Mouse (Mus musculus) midbrain, embryonic 10.5 days (tissue): Measurements from ENCODE around the gene Socs7. TPM values are rescaled to one million over a fixed set of nuclear protein-coding genes. Genes with fewer than 3 reads are reported as not detected.

ENCODE experiments used
- DNase-seq: peaks from one replicate; pipeline ENCODE4 v3.0.0-alpha.2; 2017; ENCODE audit warnings: low spot score
- H3K27ac ChIP-seq: fragments of 300-500 bp; sonication (generic); replicated peaks from 2 replicates; pipeline ENCODE4 v1.5.1; 2016; ENCODE audit warnings: mild to moderate bottlenecking
- H3K27me3 ChIP-seq: fragments of 300-500 bp; sonication (generic); 2 replicates; pipeline ENCODE4 v1.6.1; 2016; ENCODE audit warnings: low read depth, mild to moderate bottlenecking; ENCODE audit not compliant: poor library complexity, severe bottlenecking
- H3K36me3 ChIP-seq: fragments of 300-500 bp; sonication (generic); 2 replicates; pipeline ENCODE4 v1.6.1; 2016; ENCODE audit warnings: mild to moderate bottlenecking, moderate library complexity
- H3K4me1 ChIP-seq: fragments of 300-500 bp; sonication (generic); 2 replicates; pipeline ENCODE4 v1.6.1; 2016
- H3K4me3 ChIP-seq: fragments of 300-500 bp; sonication (generic); 2 replicates; pipeline ENCODE4 v1.5.1; 2016; ENCODE audit warnings: mild to moderate bottlenecking, moderate library complexity
- H3K9me3 ChIP-seq: fragments of 300-500 bp; sonication (generic); replicated peaks from 2 replicates; pipeline ENCODE4 v1.6.1; 2016; ENCODE audit warnings: mild to moderate bottlenecking
- WGBS: fragments of 180-500 bp; shearing (Covaris S2); methylation state at CpG from one replicate; pipeline ENCODE4 v1.1.7; 2016; 5-methylcytosine and 5-hydroxymethylcytosine counted together
- polyA plus RNA-seq: library from polyadenylated mRNA; unstranded; fragments of >200 nt; fragmentation: Nextera tagmentation; extraction: Ambion mirVana; gene quantifications from 2 replicates; pipeline ENCODE4 v1.2.1, GENCODE M21; 2016

The Socs7 gene
- polyA plus RNA-seq, 1 experiment from 2014 or later = 3.6 TPM

DNA sequence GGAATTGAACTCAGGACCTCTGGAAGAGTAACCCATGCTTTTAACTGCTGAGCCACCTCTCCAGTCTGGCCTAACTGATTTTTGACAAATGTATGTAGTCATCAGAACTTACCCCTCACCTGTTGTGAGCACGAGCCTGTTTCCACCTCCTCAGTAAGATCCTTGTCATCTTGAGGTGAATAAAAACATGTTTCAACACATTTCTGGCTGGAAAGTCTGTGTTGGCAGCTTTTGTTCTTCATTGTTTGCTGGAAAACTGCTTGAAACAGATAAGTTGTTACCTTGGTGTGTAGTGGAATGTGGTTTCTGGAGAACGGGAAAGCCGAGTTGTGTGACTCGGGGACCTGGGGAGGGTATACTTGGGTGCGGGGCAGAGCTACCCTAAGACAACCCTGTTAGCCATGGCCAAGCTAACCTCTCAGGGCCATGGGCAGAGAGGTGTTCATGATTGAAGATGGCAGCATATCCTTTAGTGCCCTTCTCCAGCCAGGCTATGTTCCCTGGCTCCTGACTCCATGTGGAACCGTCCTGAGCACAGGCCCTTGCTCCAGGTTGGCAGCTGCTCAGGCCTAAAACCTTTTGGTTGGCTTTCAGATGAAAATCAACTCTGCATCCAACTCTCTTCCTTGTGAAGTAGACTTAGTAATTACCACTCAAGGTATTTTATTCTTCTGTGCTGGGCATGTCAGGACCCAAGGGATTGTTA, 10.0 kb downstream of the Socs7 start:
- no peak overlapping the region for H3K27ac ChIP-seq
- no peaks in the 10 kb centered on the region for H3K4me1 ChIP-seq

DNA sequence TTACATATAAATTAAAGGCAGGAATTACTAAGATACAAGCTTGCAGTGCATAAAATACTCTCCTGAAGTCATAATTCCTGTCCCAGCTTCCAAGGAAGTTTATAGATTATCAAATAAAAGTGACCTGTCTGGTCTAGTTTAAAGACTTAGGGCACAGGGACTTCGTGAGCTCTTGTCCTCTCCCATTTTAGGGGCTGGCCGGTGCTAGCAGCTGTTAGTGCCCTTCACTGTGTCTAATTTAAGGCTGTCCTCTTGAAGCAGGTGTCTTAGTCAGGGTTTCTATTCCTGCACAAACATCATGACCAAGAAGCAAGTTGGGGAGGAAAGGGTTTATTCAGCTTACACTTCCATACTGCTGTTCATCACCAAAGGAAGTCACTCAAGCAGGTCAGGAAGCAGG, 11.1 kb downstream of the Socs7 start:
- no peaks in the 10 kb centered on the region for H3K4me1 ChIP-seq
- no peak overlapping the region for H3K4me3 ChIP-seq
- 82% methylated on average over 2 of the region's 2 CpGs for WGBS
- H3K27me3 ChIP-seq = no peaks in the 10 kb centered on the region
- no peak overlapping the region for H3K27ac ChIP-seq
- H3K9me3 ChIP-seq = no peaks in the 10 kb centered on the region
- peaks cover 55% of the 10 kb centered on the region for H3K36me3 ChIP-seq
- DNase-seq = no peak

More for the DNA sequence above, 10.0 kb downstream of the Socs7 start:
- no peak for DNase-seq
- no peak overlapping the region for H3K4me3 ChIP-seq
- H3K9me3 ChIP-seq = no peaks in the 10 kb centered on the region
- 88% methylated on average over 6 of the region's 6 CpGs for WGBS
- H3K36me3 ChIP-seq = peaks cover 52% of the 10 kb centered on the region
- no peaks in the 10 kb centered on the region for H3K27me3 ChIP-seq

DNA sequence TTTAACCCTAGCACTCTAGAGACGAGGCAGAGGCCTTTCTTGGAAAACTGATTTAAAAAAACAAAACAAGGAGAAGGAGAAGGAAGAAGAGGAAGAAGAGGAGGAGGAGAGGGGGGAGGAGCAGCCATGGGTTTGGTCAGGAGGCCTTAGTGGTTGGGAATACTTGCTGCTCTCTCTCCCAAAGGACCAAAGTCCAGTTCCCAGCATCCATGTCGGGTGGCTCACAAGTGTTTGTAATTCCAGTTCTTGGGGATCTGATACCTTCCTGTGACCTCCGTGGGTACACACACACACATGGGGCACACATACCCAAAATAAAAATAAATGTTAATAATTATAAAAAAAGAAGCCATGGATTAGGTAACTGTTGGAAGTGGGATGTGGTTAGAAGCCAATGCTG, 17.7 kb downstream of the Socs7 start:
- 80% methylated on average over 3 of the region's 3 CpGs for WGBS
- H3K4me3 ChIP-seq = no peak overlapping the region
- H3K27ac ChIP-seq = no peak overlapping the region
- no peaks in the 10 kb centered on the region for H3K9me3 ChIP-seq
- no peaks in the 10 kb centered on the region for H3K4me1 ChIP-seq
- H3K36me3 ChIP-seq = peaks cover 86% of the 10 kb centered on the region
- no peak for DNase-seq
- H3K27me3 ChIP-seq = no peaks in the 10 kb centered on the region

DNA sequence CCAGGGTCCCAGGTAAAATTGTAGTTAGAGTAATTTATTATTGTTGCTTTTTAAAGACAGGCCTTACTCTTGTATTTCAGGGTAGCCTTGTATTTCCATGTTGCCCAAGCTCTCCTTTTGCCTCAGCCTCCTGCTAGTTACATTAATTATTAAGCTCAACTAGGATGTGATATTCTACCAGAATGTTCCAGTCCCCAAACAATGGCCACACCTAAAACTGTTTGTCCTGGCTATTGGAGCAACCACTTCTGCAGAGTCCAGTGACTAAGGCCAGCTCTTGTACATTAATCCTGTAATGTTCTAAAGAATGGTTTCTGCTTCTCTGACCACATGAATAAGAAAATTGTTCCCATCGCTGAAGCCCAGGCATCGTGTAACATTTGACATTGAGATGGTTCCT, 20.7 kb downstream of the Socs7 start:
- H3K27me3 ChIP-seq = no peaks in the 10 kb centered on the region
- H3K9me3 ChIP-seq = no peaks in the 10 kb centered on the region
- no peak overlapping the region for H3K27ac ChIP-seq
- H3K4me3 ChIP-seq = no peak overlapping the region
- DNase-seq = no peak
- WGBS = 98% methylated on average over 2 of the region's 2 CpGs
- no peaks in the 10 kb centered on the region for H3K4me1 ChIP-seq
- H3K36me3 ChIP-seq = peaks cover 83% of the 10 kb centered on the region

DNA sequence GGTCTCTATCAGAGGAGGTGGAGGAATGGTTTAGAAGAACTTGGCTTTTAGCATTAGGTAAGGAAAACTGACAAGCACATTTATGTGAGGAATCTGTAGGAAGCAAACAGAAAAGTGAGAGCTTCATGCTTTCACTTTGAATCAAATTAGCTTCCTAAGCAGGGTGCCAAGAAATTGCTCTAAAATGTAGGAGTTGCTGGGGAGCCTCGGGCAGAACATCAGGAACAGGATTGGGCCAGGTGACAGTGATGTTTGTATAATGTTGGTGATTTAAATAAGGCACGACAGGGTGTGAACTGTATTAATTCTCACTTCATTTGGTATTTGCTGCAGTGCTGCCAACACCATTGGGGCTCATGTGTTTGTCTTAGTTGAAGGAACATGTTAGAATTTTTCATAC, 21.4 kb downstream of the Socs7 start:
- H3K4me1 ChIP-seq = no peaks in the 10 kb centered on the region
- no peaks in the 10 kb centered on the region for H3K9me3 ChIP-seq
- H3K36me3 ChIP-seq = peaks cover 82% of the 10 kb centered on the region
- no peak overlapping the region for H3K4me3 ChIP-seq
- WGBS = 86% methylated on average over 2 of the region's 2 CpGs
- no peak overlapping the region for H3K27ac ChIP-seq
- no peak for DNase-seq
- no peaks in the 10 kb centered on the region for H3K27me3 ChIP-seq

DNA sequence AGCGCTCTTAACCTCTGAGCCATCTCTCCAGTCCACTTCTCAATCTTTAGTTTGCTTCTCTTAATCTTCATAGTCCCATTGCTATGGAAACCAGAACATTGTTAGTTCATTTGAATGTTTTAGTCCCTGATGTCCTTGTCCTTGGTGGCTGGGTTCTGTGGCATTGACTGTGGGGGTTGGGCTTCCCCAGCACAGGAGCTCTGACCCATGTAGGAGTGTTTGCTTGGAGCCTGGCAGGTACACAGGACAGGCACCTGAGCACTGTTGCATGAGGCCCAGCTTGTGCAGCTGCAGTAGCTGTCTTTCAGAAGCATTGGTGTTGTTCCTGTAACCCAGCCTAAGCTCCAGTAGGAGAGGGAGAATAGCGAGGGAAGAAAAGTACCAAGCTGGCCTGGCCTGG, 25.5 kb downstream of the Socs7 start:
- 92% methylated on average over 2 of the region's 2 CpGs for WGBS
- no peak for DNase-seq
- Histone ChIP-seq H3K9me3 (no peaks in the 10 kb centered on the region), H3K27me3 (no peaks in the 10 kb centered on the region), H3K27ac (no peak overlapping the region), H3K36me3 (peaks cover 93% of the 10 kb centered on the region), H3K4me1 (no peaks in the 10 kb centered on the region), H3K4me3 (no peak overlapping the region)

DNA sequence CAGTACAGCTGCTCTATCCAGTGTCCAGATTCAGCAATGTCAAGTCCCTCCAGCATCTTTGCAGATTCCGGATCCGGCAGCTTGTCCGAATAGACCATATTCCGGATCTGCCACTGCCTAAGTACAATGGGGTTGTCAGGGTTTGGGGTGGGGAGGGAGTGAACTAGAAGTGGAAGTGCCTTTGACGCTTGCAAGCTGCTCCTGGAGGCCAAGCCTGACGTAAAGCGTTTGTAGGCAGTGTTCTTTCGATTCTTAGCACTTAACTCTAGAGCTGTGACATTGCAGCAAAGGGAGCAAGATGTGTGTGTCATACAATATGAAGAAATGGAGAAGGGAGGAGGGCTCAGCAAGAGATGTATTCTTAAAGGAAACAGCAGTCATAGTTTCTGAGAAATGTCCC, 26.8 kb downstream of the Socs7 start:
- DNase-seq = no peak
- no peaks in the 10 kb centered on the region for H3K9me3 ChIP-seq

DNA sequence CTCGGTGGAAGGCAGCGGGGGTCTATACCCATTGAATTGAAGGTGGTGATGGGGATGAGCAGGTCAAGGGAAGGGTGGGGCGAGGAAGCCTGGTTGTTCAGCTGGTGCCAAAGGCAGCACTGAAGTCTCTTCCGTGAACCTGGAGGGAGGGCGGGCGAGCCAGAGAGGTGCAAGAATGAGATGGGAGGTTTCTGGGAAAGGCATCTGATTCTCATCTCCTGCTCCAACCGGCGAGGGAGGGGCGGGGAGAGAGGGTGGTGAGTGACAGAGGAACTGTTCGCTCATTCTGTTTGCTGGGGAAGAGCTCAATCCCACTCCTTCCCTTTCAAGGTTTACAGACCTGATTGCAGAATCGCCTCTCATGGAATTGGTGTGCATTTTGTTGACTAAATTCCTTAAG, 31.3 kb downstream of the Socs7 start:
- WGBS = 72% methylated on average over 11 of the region's 11 CpGs
- no peaks in the 10 kb centered on the region for H3K27me3 ChIP-seq
- H3K36me3 ChIP-seq = peaks cover 80% of the 10 kb centered on the region
- no peak overlapping the region for H3K4me3 ChIP-seq
- no peak for DNase-seq
- no peak overlapping the region for H3K27ac ChIP-seq
- H3K9me3 ChIP-seq = no peaks in the 10 kb centered on the region
- H3K4me1 ChIP-seq = no peaks in the 10 kb centered on the region

More for the DNA sequence above, 26.8 kb downstream of the Socs7 start:
- WGBS = 91% methylated on average over 8 of the region's 8 CpGs
- Histone ChIP-seq H3K27me3 (no peaks in the 10 kb centered on the region), H3K4me3 (no peak overlapping the region), H3K4me1 (no peaks in the 10 kb centered on the region), H3K36me3 (peaks cover 93% of the 10 kb centered on the region), H3K27ac (no peak overlapping the region)

DNA sequence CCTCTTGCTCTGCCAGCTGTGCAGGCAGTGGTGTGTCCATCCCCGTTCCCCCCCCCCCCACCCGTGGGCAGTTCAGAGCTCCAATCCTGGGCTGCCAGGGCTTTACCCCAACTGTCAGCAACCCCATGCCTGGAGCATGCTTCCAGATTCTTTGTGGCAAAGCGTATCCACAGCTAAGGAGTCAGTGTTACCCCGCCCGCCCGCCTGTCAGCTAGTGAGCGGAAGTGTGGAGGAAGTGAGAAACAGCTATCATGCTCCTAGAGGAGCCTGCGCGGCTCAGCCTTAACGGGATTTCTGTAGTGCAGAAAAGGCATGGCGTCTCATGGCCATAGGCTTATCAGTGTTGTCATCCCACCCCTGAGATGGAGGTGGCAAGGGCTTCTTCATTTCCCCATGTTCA, 31.8 kb downstream of the Socs7 start:
- no peak overlapping the region for H3K4me3 ChIP-seq
- no peak for DNase-seq
- 89% methylated on average over 11 of the region's 11 CpGs for WGBS
- H3K4me1 ChIP-seq = no peaks in the 10 kb centered on the region
- H3K9me3 ChIP-seq = no peaks in the 10 kb centered on the region
- no peak overlapping the region for H3K27ac ChIP-seq
- no peaks in the 10 kb centered on the region for H3K27me3 ChIP-seq
- peaks cover 75% of the 10 kb centered on the region for H3K36me3 ChIP-seq

DNA sequence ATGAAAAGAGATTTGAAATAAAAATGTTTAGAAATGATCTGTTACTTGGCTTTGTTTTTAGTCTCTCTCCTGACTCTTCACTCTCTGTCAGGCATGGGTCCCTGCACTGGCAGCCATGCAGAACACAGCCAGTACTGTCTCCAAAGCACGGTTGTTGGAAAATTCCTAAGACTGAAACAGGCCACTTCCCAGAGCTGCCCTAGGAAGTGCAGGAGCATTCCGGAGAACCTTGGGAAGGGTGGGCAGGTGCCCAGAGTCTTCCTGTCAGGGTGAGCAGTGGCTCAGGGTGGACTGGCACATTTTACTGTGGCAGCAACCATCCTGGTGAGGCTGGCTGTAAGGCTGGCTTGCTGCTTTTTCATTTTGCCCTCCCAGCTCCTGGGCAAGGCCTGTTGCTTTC, 36.2 kb downstream of the Socs7 start:
- Histone ChIP-seq H3K27ac (no peak overlapping the region), H3K27me3 (peaks cover 28% of the 10 kb centered on the region), H3K4me3 (no peak overlapping the region), H3K36me3 (peaks cover 32% of the 10 kb centered on the region), H3K4me1 (peaks cover 26% of the 10 kb centered on the region), H3K9me3 (no peaks in the 10 kb centered on the region)
- no peak for DNase-seq
- WGBS = 85% methylated on average over 2 of the region's 2 CpGs

DNA sequence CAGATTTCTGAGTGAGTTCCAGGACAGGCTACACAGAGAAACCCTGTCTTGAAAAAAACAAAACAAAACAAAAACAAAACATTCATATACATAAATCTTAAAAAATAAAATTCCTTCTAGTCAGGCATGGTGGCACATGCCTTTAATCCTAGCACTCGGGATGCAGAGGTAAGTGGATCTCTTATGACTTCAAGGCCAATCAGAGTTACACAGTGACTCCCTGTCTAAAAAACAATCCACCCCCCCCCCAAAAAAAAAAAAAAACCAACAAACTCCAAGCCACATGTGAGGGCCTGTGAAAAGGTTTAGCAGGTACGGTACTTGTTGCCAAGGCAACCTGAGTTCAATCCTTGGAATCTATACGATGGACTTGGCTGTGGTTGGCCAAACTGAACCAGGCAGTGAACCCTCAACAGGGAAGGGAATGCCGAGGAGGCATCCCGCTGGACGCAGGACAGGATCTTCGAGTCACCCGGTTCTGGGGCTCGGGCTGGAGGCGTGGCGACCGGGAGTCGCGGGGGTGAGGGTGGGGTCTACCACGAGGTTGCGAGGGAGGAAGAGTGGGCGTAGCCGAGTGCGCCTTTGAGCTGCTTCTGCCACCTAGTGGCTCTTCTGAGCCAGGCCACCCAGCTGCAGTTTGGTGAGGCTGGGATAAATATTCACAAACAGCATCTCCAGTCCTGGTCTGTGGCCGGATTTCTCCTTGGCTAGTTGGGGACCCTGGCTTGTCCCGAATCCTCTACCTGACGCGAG, 37.8 kb downstream of the Socs7 start:
- Histone ChIP-seq H3K27me3 (peaks cover 44% of the 10 kb centered on the region), H3K27ac (peak overlapping the region; percentile 52; the same call in 1 of the 2 replicates), H3K36me3 (peaks cover 16% of the 10 kb centered on the region), H3K4me1 (peaks cover 42% of the 10 kb centered on the region), H3K9me3 (no peaks in the 10 kb centered on the region), H3K4me3 (peak overlapping the region; percentile 50)
- peak; percentile 87 for DNase-seq
- 4% methylated on average over 23 of the region's 23 CpGs for WGBS

DNA sequence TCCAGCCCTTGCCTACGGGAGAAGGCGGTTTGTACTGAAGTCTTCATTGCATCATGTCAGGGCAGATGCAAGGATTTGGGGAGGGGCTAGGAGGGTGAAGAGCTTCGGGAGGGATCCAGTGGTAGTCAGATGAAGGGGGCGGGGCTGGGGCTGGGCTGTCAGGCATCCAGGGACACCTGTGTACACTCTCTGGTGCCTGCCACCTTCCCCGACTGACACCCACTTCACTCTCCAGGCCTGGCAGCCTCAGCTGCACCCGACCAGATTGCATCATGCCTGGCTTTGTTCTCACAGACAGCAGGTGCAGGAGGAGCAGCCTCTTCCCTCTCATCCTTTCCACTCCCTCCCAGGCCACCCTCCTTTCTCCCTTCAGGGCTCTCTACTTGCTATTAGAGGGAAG, 38.7 kb downstream of the Socs7 start:
- Histone ChIP-seq H3K4me1 (peaks cover 51% of the 10 kb centered on the region), H3K4me3 (peak overlapping the region; percentile 50), H3K9me3 (no peaks in the 10 kb centered on the region), H3K27me3 (peaks cover 54% of the 10 kb centered on the region), H3K36me3 (peaks cover 6% of the 10 kb centered on the region), H3K27ac (peak overlapping the region; percentile 66)
- 17% methylated on average over 6 of the region's 6 CpGs for WGBS
- DNase-seq = no peak

DNA sequence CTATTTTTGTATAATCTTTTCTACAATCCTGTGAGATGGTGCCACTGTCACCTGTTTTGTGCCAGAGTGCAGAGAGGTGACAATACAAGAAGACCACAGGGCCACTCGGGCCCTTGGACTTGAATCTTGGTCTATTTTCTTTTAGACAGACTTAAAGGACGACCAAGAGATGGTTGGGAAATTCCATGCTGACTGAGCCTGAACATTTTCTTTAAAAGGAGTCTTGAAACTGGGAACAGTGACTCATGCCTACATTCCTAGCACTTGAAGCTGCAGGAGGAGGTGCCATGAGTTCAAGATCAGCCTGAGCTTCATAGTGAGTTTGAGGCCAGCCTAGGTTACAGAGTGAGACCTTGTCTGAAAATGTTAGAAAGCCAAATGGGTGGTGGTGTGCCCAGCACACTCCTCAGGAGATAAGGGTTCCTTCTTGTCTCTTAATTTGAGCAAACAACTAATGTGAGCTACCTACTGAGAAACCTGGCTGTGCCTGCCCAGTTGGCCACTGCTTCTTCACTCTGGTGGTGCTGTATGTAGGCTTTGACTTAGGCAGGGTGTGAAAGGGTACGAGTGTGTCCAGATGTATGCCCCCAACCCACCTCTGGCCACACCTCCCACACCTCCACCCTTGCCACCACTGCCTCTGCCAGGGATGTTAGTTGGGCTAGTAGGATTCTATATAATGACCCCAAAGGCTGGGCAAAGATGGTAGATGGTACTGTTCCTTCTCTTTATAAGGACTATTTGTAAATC, 39.5 kb downstream of the Socs7 start:
- 83% methylated on average over 3 of the region's 3 CpGs for WGBS
- H3K27ac ChIP-seq = no peak overlapping the region
- DNase-seq = no peak
- no peaks in the 10 kb centered on the region for H3K36me3 ChIP-seq
- no peak overlapping the region for H3K4me3 ChIP-seq
- H3K9me3 ChIP-seq = no peaks in the 10 kb centered on the region
- H3K27me3 ChIP-seq = peaks cover 62% of the 10 kb centered on the region
- H3K4me1 ChIP-seq = peaks cover 59% of the 10 kb centered on the region
